Mouse (Mus musculus) common myeloid progenitor, adult 5-6 weeks (primary cell): Measurements from ENCODE around the gene Arl10. TPM values are rescaled to one million over a fixed set of nuclear protein-coding genes. Genes with fewer than 3 reads are reported as not detected.
"Not testable (repeated sequence)": the region's sequence is repeated elsewhere in the genome, so short reads cannot be mapped to it uniquely, and the experiment has no call there.

ENCODE experiments used
- ATAC-seq: replicated peaks from 2 replicates; pipeline ENCODE4 v1.8.0; 2016; ENCODE audit warnings: low read depth, mild to moderate bottlenecking, moderate TSS enrichment, inconsistent platforms; ENCODE audit not compliant: poor library complexity, severe bottlenecking
- total RNA-seq: library from RNA; stranded (forward); fragments of 200-1000, 187-1606 nt; gene quantifications from 2 replicates; pipeline ENCODE4 v1.2.3, GENCODE M21; 2017

Gene Arl10
- total RNA-seq, 1 experiment from 2014 or later: 13.7 TPM

DNA sequence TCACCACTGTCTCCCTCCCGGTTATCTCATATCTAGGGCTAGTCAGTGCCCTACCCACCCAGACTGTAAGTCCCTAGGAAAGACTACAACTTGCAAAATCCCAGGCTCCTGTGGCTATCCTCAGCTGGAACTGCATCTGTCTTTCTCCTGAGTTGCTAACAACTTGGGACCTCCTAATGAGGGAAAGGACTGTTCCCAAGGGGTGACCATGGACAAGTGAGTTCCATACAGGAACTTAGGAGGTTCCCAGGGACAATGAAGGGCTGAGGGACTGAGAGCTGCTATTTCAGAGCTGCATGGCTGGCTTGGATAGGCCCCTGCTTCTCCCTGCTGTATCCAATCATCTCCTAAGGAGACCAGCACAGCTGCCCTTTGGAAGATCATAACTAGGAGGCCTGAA, 34.5 kb downstream of the Arl10 start:
- ATAC-seq: no peak

DNA sequence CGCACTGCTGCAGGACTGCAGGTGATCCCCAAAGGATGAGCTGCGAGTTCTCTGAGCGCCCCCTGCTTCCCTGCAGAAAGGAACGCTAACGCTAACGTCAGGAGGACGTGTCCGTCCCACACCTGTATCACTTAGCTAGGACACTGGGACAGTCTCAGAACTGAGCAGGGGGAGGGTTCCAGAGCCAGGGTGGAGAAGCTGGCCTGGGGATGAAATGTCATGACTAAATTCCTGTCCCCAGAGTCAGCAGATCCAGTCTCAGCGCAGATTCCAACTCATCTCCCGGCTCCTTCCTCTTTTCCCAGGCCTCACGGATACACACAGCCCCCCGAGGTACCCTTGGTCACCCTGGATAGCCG, 35.8 kb downstream of the Arl10 start:
- peak; percentile 15; the same call in 1 of the 2 replicates for ATAC-seq

DNA sequence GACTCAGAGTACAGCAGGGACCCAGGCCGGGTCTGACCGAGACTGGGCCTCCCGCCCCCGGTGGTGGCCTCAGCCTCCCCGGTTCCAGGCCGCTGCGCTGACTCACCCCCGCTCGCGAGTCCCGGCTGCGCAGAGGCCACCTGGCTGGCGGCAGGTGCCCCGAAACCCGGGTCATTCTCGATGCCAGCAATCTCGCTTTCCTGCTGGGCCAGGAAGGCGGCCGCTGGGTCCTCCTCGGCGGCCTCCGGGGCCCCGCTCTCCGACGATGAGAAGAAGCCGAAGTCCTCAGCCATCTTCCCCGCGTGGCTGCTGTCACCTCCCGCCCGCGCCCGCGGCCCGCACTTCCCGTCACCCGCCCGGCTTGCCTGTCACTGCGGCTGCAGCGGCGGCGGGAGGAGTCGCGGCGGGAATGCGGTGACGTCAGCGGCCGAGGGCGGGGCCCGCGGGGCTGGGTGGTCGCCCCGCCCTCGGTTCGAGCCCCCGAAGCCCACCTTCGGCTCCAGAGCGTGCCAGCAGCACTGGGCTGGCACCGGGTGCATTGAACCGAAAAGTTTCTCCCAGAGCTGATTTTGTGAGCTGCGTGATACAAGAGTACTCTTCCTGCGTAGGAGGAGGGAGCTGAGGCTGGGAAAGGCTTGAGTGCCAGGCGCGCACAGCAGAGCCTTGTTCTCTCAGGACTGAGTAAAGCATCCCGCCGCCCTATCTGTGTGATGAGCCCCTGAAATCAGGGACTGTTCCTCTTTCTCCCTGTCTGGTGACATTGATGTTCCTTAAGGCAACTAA, 36.3 kb downstream of the Arl10 start, which contains the start of gene Cltb:
Cltb (minus strand) TSS at position 373 of the 783 bp plus-strand sequence.
- peak; percentile 67 for ATAC-seq

DNA sequence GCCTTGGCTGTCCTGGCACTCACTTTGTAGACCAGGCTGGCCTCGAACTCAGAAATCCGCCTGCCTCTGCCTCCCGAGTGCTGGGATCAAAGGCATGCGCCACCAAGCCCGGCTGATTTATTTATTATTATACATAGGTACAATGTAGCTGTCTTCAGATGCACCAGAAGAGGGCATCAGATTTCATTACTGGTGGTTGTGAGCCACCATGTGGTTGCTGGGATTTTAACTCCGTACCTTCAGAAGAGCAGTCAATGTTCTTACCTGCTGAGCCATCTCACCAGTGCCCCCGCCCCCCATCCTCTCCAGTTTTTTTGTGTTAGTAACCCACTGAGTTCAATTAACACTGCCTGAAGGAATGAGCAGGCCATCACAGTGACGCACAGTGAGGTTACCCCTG, 38.3 kb downstream of the Arl10 start:
- not testable (repeated sequence) for ATAC-seq

DNA sequence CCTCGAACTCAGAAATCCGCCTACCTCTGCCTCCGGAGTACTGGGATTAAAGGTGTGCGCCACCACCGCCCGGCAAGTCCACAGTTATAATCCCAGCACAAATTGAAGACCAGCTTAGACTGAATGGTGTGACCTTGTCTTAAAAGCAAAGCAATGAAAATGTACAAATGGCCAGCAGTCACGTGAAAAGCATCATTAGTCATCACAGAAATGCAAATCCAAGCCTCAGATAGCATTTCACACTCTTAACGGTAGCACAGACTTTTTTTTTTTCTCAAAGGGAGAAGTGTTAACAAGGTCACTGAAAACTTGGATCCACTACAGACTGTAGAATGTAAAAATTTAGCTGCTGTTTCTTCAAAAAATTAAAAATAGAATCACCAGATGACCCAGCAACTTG, 41.5 kb downstream of the Arl10 start:
- no peak for ATAC-seq

DNA sequence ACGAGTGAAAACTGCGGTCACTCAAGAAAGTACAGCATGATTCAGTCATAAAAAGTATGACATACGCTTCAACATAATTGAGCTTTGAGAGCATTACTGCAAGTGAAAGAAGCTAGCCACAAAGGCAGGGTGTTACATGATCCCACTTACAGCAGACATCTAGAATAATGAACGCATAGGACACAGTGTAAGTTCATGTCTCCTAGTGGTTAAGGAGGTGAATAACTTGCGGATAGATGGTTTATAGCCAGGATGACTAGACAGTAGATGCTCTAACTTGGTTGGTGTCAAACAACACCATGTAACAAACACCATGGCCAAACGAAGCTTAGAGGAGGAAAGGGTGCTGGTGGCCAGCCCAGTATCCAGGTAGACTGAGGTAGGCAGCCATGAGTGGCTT, 42.2 kb downstream of the Arl10 start:
- ATAC-seq: no peak

DNA sequence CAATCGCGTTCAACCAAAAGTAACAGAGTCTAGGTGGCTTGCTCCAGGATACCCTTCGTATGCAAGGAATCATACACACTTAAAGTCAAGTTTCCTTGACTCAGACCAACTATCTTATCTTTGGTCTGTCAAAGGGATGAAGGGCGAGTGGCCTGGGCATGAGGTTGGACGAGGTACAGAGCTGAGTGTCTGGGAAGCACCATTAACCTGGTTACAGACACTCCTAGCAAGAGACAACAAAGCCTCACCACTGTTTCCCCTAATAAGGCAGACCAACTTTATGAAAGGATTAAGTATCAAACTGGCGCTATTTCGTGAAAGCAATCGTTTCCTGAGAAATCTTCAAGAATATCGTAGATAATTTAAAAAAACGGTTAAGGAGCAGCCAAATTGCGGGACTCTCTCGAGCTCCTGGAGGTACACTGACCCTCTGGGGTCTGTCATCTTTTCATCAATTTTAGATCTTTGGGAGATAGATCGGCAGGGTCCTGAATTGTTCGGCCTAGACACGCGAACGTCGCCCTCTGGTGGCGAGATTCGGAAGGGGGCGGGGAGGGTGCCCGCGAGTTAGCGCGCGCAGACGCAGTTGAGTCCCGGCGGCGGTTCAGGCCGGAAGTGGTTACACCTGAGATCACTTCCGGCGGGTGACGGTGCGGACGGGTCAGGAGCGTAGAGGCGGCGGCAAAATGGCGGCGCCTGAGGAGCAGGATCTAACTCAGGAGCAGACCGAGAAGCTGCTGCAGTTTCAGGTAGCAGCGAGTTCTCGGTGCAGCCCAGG, 46.5 kb downstream of the Arl10 start, which contains the start of gene Faf2:
Faf2 (plus strand) TSS at position 630 of the 778 bp plus-strand sequence.
- ATAC-seq: peak; percentile 96

DNA sequence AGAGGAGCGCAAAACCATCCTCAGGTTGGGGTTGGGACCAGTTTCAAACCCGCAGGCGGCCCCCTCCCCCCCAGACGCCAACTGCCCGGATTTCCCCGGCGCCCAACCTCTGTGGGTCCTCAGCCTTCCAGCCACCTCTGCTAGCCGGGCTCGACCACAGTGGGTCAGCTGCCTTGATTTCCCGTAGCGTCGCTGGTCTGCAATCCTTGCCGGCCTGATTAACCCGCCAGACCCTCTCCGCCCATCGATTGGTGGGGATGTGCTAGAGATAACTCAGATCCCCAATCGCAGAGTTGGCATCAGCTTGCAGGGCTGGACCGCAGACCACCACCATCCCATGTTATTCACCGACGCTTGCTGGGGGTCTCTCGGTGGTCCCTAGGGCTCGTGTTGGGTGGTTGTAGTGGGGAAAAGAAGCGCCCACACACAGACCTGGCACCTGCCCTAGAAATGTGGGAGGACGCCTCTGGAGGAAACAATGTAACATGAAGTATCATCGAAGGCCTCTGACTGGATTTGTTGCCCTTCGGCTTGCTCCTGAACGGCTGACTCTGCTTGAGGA, 47.2 kb downstream of the Arl10 start:
- ATAC-seq: peak; percentile 42

DNA sequence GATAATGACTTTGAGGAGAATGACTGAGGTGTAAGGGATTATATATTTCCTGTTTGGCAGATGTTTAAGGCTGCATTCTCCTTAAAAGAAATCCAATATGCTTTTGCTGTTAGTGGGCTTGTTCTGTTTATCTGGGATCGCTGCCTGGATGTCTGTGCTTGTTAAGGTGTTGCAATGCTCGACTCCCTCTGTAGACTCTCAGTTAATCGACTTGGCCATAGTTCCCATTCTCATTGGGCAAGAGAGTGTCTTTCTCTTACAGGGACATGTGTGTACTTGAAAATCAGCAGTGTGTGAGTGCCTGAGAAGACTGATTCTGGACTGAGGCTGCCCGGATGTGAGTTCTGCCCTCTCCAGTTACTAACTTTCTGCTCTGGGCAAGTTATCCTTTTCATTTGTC, 54.3 kb downstream of the Arl10 start:
- ATAC-seq: no peak

Other genes starting within 250 kb of the Arl10 start
- gene Cplx2, start 203.7 kb upstream of the Arl10 start, total RNA-seq: 1.4 and 2.1 TPM in 2 replicates
- gene Thoc3, start 106.2 kb upstream of the Arl10 start, total RNA-seq: 40.0 and 46.4 TPM in 2 replicates
- 9.1 and 12.7 TPM in 2 replicates for gene Simc1, start 71.2 kb upstream of the Arl10 start, total RNA-seq
- gene 4833439L19Rik, start 9.6 kb upstream of the Arl10 start, total RNA-seq: 16.2 and 28.2 TPM in 2 replicates
- gene Nop16, start 15.1 kb downstream of the Arl10 start, total RNA-seq: 51.0 and 70.5 TPM in 2 replicates
- gene Higd2a, start 15.2 kb downstream of the Arl10 start, total RNA-seq: 45.8 and 52.8 TPM in 2 replicates
- 13.4 and 23.5 TPM in 2 replicates for gene Cltb, start 36.3 kb downstream of the Arl10 start, total RNA-seq
- gene Faf2, start 46.8 kb downstream of the Arl10 start, total RNA-seq: 35.5 and 63.5 TPM in 2 replicates
- 25.4 and 27.6 TPM in 2 replicates for gene Rnf44, start 118.9 kb downstream of the Arl10 start, total RNA-seq
- not detected in 2 replicates for gene Cdhr2, start 126.4 kb downstream of the Arl10 start, total RNA-seq
- not detected in 2 replicates for gene Gprin1, start 174.9 kb downstream of the Arl10 start, total RNA-seq
- not detected in 2 replicates for gene Sncb, start 191.6 kb downstream of the Arl10 start, total RNA-seq
- gene Eif4e1b, start 209.0 kb downstream of the Arl10 start, total RNA-seq: not detected in 2 replicates
- gene Tspan17, start 214.4 kb downstream of the Arl10 start, total RNA-seq: 0.82 TPM in 1 of 2 replicates, not detected in the other